Mouse (Mus musculus) left cerebral cortex, postnatal 25 days (tissue): ENCODE measurements around the gene Ggnbp2. TPM values are rescaled to one million over a fixed set of nuclear protein-coding genes. Genes with fewer than 3 reads are reported as not detected.

ENCODE experiments used
- DNase-seq, 2 experiments: peaks; one replicate each; pipeline ENCODE4 v3.0.0; 2022; ENCODE audit warnings: low spot score in 2 of 2, mixed read lengths in 1 of 2
- intact Hi-C: fragments of 180-260 bp; cut with DNase I; formaldehyde crosslinking; loops from one replicate; pipeline ENCODE4 v1.15.1; 2025
- total RNA-seq, 2 experiments: library from RNA; stranded (reverse); gene quantifications; 2 replicates each; pipeline ENCODE4 v1.2.3; 2021

The Ggnbp2 gene
- total RNA-seq, 2 experiments from 2014 or later = 84.8 to 87.4 TPM

GRCm38 (mm10) chr11:84828516-84829399 lies 41.9 kb downstream of the Ggnbp2 start, which contains the start of gene Dhrs11:
Dhrs11 (minus strand) TSS chr11:84828994.
- intact Hi-C loops = loop anchor here (5.0 kb wide), 1 partner anchor 44 kb away; the partner anchor contains the start of gene Ggnbp2
- peak; percentile 88 for DNase-seq

GRCm38 (mm10) chr11:84827901-84828503 lies 42.6 kb downstream of the Ggnbp2 start:
- DNase-seq = no peak
- intact Hi-C loops = loop anchor here (5.0 kb wide), 1 partner anchor 44 kb away; the partner anchor contains the start of gene Ggnbp2

- DNase-seq = no peak
- intact Hi-C loops = loop anchor here (5.0 kb wide), 1 partner anchor 45 kb away; the partner anchor contains the start of gene Ggnbp2
These were observed 43.1 kb downstream of the Ggnbp2 start for GRCm38 (mm10) chr11:84827492-84827891.

GRCm38 (mm10) chr11:84826185-84826584 lies 44.4 kb downstream of the Ggnbp2 start:
- intact Hi-C loops = loop anchor here (5.0 kb wide), 1 partner anchor 46 kb away; the partner anchor contains the start of gene Ggnbp2
- DNase-seq = peak in 1 of 2 experiments; percentile 82

GRCm38 (mm10) chr11:84825261-84825807 lies 45.3 kb downstream of the Ggnbp2 start:
- intact Hi-C loops = loop anchor here (5.0 kb wide), 1 partner anchor 47 kb away; the partner anchor contains the start of gene Ggnbp2
- DNase-seq = no peak

GRCm38 (mm10) chr11:84823484-84823897 lies 47.1 kb downstream of the Ggnbp2 start:
- intact Hi-C loops = no loop called here
- no peak for DNase-seq

- DNase-seq = no peak
- intact Hi-C loops = no loop called here
These were observed 48.1 kb downstream of the Ggnbp2 start for GRCm38 (mm10) chr11:84822487-84822886.

- intact Hi-C loops = no loop called here
- no peak for DNase-seq
These were observed 49.4 kb downstream of the Ggnbp2 start for GRCm38 (mm10) chr11:84821131-84821770.

- intact Hi-C loops = loop anchor here (5.0 kb wide), 1 partner anchor 552 kb away; no protein-coding TSS in a partner anchor
- DNase-seq = peak; percentile 92 to 96
These were observed 51.5 kb downstream of the Ggnbp2 start, which contains the start of gene Mrm1 for GRCm38 (mm10) chr11:84818961-84819692. Mrm1 (minus strand) TSS chr11:84819515.

GRCm38 (mm10) chr11:84818085-84818960 lies 52.3 kb downstream of the Ggnbp2 start:
- peak; percentile 77 to 87 for DNase-seq
- intact Hi-C loops = loop anchor here (5.0 kb wide), 1 partner anchor 551 kb away; no protein-coding TSS in a partner anchor

- peak in 1 of 2 experiments; percentile 24 for DNase-seq
- intact Hi-C loops = loop anchor here (5.0 kb wide), 1 partner anchor 550 kb away; no protein-coding TSS in a partner anchor
These were observed 53.3 kb downstream of the Ggnbp2 start for GRCm38 (mm10) chr11:84817362-84817761.

- intact Hi-C loops = loop anchor here (5.0 kb wide), 1 partner anchor 387 kb away; no protein-coding TSS in a partner anchor
- peak; percentile 65 to 80 for DNase-seq
These were observed 56.7 kb downstream of the Ggnbp2 start for GRCm38 (mm10) chr11:84813724-84814510.

GRCm38 (mm10) chr11:84804373-84804772 lies 66.2 kb downstream of the Ggnbp2 start:
- no peak for DNase-seq
- intact Hi-C loops = no loop called here

GRCm38 (mm10) chr11:84797627-84798353 lies 72.8 kb downstream of the Ggnbp2 start:
- intact Hi-C loops = loop anchor here (5.0 kb wide), 3 partner anchors 300 to 535 kb away; no protein-coding TSS in a partner anchor

GRCm38 (mm10) chr11:84797026-84797425 lies 73.6 kb downstream of the Ggnbp2 start:
- intact Hi-C loops = loop anchor here (5.0 kb wide), 3 partner anchors 300 to 535 kb away; no protein-coding TSS in a partner anchor
- DNase-seq = no peak

More at GRCm38 (mm10) chr11:84797627-84798353, 72.8 kb downstream of the Ggnbp2 start:
- DNase-seq = peak; percentile 64 to 68
